Comparison of ENCODE assay signal across 15 mouse cellular contexts in the genomic region with DNA sequence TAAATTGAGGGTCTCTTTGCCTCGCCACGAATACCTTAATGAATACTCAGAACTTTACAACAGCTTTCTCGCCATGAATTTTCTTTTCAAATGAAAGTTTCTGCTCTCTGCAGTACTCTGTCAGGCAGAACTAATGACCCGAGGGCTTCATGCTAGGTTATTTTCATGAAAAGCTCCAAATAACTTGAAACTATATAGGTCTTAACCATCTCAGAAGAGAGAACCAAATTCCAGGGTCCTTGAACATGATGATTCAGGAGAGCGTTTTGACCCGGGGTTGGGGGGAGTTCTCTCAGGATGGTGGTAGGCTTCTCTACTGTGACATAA.
A peak's percentile ranks its signal among the peaks of the same experiment; 100 is the strongest.
DNase-seq lines count a peak whose midpoint lies in the region; ATAC-seq and TF ChIP-seq lines count a peak whose summit lies in the region.
"Had no signal": no experiment of that assay in that cellular context is flagged by ENCODE, and none has a peak within 500 bp of the region (broad histone marks: within the 10 kb centered on the region; RNA-seq: fewer than 3 reads in every experiment).

No protein-coding gene starts in this region.

- no peaks in the 10 kb centered on the region for H3K27me3 ChIP-seq in heart, embryonic 13.5 days (replicated peaks)
- H3K27me3 ChIP-seq in kidney, embryonic 15.5 days = no peaks in the 10 kb centered on the region
- no peaks in the 10 kb centered on the region for H3K27me3 ChIP-seq in stomach, embryonic 14.5 days (ENCODE audit: control insufficient read depth, insufficient read depth, low read length)
- no peaks in the 10 kb centered on the region for H3K27me3 ChIP-seq in stomach, postnatal 0 days (ENCODE audit: control insufficient read depth, insufficient read depth, low read length)
- H3K27me3 ChIP-seq: liver, embryonic 15.5 days; midbrain, embryonic 12.5 days had no signal

- no peak overlapping the region for H3K4me3 ChIP-seq in heart, embryonic 13.5 days
- H3K4me3 ChIP-seq in kidney, embryonic 15.5 days (replicated peaks) = no peak overlapping the region
- H3K4me3 ChIP-seq in stomach, embryonic 14.5 days (ENCODE audit: low read depth, low read length) = no peak overlapping the region
- H3K4me3 ChIP-seq in stomach, postnatal 0 days (ENCODE audit: low read depth, low read length) = no peak overlapping the region
- H3K4me3 ChIP-seq: forebrain, embryonic 10.5 days; hindbrain, embryonic 10.5 days; liver, embryonic 15.5 days; midbrain, embryonic 12.5 days had no signal

- H3K27ac ChIP-seq in heart, embryonic 13.5 days (replicated peaks) = peak overlapping the region; percentile 65
- peak overlapping the region; percentile 51; the same call in 1 of the 2 replicates for H3K27ac ChIP-seq in kidney, embryonic 15.5 days
- peak overlapping the region; percentile 75; the same call in 1 of the 2 replicates for H3K27ac ChIP-seq in stomach, embryonic 14.5 days (ENCODE audit: low read length)
- H3K27ac ChIP-seq in stomach, postnatal 0 days (replicated peaks) = no peak overlapping the region
- H3K27ac ChIP-seq: hindbrain, embryonic 10.5 days; liver, embryonic 15.5 days; macrophage had no signal

- H3K4me1 ChIP-seq in heart, embryonic 13.5 days = peaks cover 29% of the 10 kb centered on the region
- H3K4me1 ChIP-seq in kidney, embryonic 15.5 days = peaks cover 20% of the 10 kb centered on the region
- peaks cover 7% of the 10 kb centered on the region; the same call in 1 of the 2 replicates for H3K4me1 ChIP-seq in stomach, embryonic 14.5 days (ENCODE audit: control insufficient read depth, insufficient read depth, low read length)
- H3K4me1 ChIP-seq in stomach, postnatal 0 days (replicated peaks; ENCODE audit: control insufficient read depth, insufficient read depth) = no peaks in the 10 kb centered on the region
- H3K4me1 ChIP-seq: liver, embryonic 15.5 days had no signal

- ATAC-seq in heart, embryonic 13.5 days (ENCODE audit: extremely low read depth, insufficient number of reproducible peaks, low FRiP score, low TSS enrichment) = no peak
- ATAC-seq in kidney, embryonic 15.5 days (replicated peaks; ENCODE audit: low FRiP score) = peak; percentile 18; the same call in 1 of the 2 replicates
- no peak for ATAC-seq in stomach, embryonic 14.5 days (ENCODE audit: insufficient number of reproducible peaks, insufficient read depth, low FRiP score, low read depth)
- ATAC-seq in stomach, postnatal 0 days (ENCODE audit: low FRiP score, low TSS enrichment) = no peak
- no peak for ATAC-seq in CD4-positive, CD25-positive, alpha-beta regulatory T cell, adult 4 months

- H3K9me3 ChIP-seq in heart, embryonic 13.5 days = no peaks in the 10 kb centered on the region
- H3K9me3 ChIP-seq in kidney, embryonic 15.5 days (replicated peaks) = no peaks in the 10 kb centered on the region
- H3K9me3 ChIP-seq in stomach, embryonic 14.5 days (ENCODE audit: control insufficient read depth, low read depth, low read length) = no peaks in the 10 kb centered on the region
- H3K9me3 ChIP-seq in stomach, postnatal 0 days (ENCODE audit: control insufficient read depth, low read length) = no peaks in the 10 kb centered on the region
- H3K9me3 ChIP-seq: forebrain, embryonic 10.5 days; hindbrain, embryonic 10.5 days; liver, embryonic 15.5 days; midbrain, embryonic 12.5 days had no signal

- H3K9ac ChIP-seq in heart, embryonic 13.5 days = no peak overlapping the region
- H3K9ac ChIP-seq in kidney, embryonic 15.5 days = no peak overlapping the region
- H3K9ac ChIP-seq in stomach, embryonic 14.5 days (replicated peaks; ENCODE audit: low read depth, low read length) = no peak overlapping the region
- H3K9ac ChIP-seq in stomach, postnatal 0 days (ENCODE audit: low read length) = no peak overlapping the region
- H3K9ac ChIP-seq: liver, embryonic 15.5 days; midbrain, embryonic 12.5 days had no signal

- WGBS in heart, embryonic 13.5 days = 88% methylated on average over 6 of the region's 6 CpGs
- 58% methylated on average over 6 of the region's 6 CpGs for WGBS in kidney, embryonic 15.5 days
- WGBS in stomach, embryonic 14.5 days = 77% methylated on average over 6 of the region's 6 CpGs
- WGBS in stomach, postnatal 0 days = 80% methylated on average over 6 of the region's 6 CpGs

- no peak for TF ChIP-seq CTCF in stomach, postnatal 0 days (IDR thresholded peaks at IDR 0.05; ENCODE audit: low read depth)

- no peak overlapping the region for H3K4me2 ChIP-seq in heart, embryonic 13.5 days
- H3K4me2 ChIP-seq in kidney, embryonic 15.5 days = no peak overlapping the region
- no peak overlapping the region for H3K4me2 ChIP-seq in stomach, embryonic 14.5 days (replicated peaks; ENCODE audit: low read depth, low read length)
- H3K4me2 ChIP-seq in stomach, postnatal 0 days (replicated peaks; ENCODE audit: low read depth) = no peak overlapping the region
- H3K4me2 ChIP-seq: liver, embryonic 15.5 days; midbrain, embryonic 12.5 days had no signal

- no peak for DNase-seq in heart, adult 9 months (ENCODE audit: low spot score in 2 of 2)
- DNase-seq in kidney, postnatal 36 days = no peak
- DNase-seq in stomach, postnatal 0 days (ENCODE audit: low spot score) = no peak
- DNase-seq in cerebellum, adult 9-10 months = no peak
- DNase-seq: cerebellum, adult 11 months; kidney, adult 11 months had no signal

- H3K36me3 ChIP-seq in heart, embryonic 13.5 days = no peaks in the 10 kb centered on the region
- no peaks in the 10 kb centered on the region for H3K36me3 ChIP-seq in kidney, embryonic 15.5 days
- H3K36me3 ChIP-seq in stomach, embryonic 14.5 days (ENCODE audit: control insufficient read depth, insufficient read depth, low read length) = no peaks in the 10 kb centered on the region
- H3K36me3 ChIP-seq in stomach, postnatal 0 days (ENCODE audit: control insufficient read depth, insufficient read depth, low read length) = no peaks in the 10 kb centered on the region
- H3K36me3 ChIP-seq: forebrain, embryonic 10.5 days; hindbrain, embryonic 10.5 days; liver, embryonic 15.5 days; midbrain, embryonic 12.5 days had no signal

- no peak for TF ChIP-seq EP300 in stomach, postnatal 0 days (optimal IDR thresholded peaks at IDR 0.05)
